Mouse (Mus musculus): ENCODE results near the gene Gphb5. TPM values are rescaled to one million over a fixed set of nuclear protein-coding genes. Genes with fewer than 3 reads are reported as not detected.

The Gphb5 gene
- total RNA-seq, 2 experiments from 2014 or later, result not detected

DNA sequence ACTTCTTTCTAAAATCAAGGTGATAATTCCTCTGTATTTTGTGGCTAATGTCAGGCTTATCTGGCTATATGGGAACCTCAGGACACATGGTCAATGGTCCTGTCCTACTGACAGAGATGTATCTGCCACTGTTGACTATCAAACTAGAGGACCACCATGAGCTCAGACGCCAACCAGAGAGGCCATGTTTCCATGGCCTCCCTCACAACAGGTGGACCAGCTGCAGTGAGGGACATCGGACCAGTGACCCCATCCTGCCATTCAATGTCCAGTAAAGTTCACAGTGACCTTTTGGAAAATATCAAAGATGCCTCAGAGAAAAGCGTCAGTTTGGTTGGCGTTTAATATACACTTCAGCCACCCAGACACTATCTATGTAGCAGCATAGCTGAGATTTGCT lies 52.2 kb downstream of the Gphb5 start:
- intact Hi-C loops (cut with DNase I), result no loop called here
- no peak for TF ChIP-seq CTCF (IDR thresholded peaks at IDR 0.05)
- no peak for DNase-seq (ENCODE audit: extremely low spot score in 1 of 2, low spot score in 2 of 2)
- Histone ChIP-seq H3K4me3 (no peak overlapping the region), H3K27ac (no peak overlapping the region)

DNA sequence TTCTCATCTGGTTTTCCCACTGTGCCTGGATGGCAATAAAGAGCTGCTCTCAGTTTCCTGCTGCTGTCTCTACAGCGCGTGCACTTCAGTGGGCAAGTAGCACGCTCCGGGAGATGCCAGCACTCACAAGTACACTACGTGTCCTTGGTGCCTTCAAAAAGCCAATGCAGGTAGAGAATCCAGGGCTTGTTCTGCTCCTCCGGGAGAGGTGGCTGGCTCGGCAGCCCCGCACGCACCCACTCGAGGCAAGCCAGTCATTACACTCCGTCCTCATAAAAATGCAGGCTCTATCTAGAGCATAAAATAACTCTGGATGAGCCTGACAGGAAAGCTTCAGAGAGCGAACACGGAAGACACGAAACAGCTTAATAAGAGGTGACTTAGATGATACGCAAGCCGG lies 54.1 kb downstream of the Gphb5 start:
- intact Hi-C loops (cut with DNase I), result no loop called here
- DNase-seq (ENCODE audit: extremely low spot score in 1 of 2, low spot score in 2 of 2), result no peak
- no peak for TF ChIP-seq CTCF (IDR thresholded peaks at IDR 0.05)
- Histone ChIP-seq H3K27ac (no peak overlapping the region), H3K4me3 (no peak overlapping the region)

Other genes with a start within 250 kb of the Gphb5 start
- gene Kcnh5, start 239.4 kb downstream of the Gphb5 start, total RNA-seq (2021), result 10 to 100 TPM; 83.7 to 88.1 TPM
- gene Rhoj, start 108.5 kb downstream of the Gphb5 start, total RNA-seq (2021), result 1 to 10 TPM; 3.7 to 5.5 TPM
- gene Ppp2r5e, start 179.5 kb upstream of the Gphb5 start, total RNA-seq (2021), result 10 to 100 TPM; 81.7 to 84.9 TPM